Mouse (Mus musculus): ENCODE measurements around the gene Xk.
"Not testable (repeated sequence)": the region's sequence is repeated elsewhere in the genome, so short reads cannot be mapped to it uniquely, and the experiment has no call there.

The Xk gene

GRCm38 (mm10) chrX:9272460-9273361 is at the start of gene Xk:
Xk (plus strand) TSS chrX:9272756.
- peak; percentile 4 to 24 for DNase-seq (ENCODE audit: low spot score in 2 of 2)

DNA sequence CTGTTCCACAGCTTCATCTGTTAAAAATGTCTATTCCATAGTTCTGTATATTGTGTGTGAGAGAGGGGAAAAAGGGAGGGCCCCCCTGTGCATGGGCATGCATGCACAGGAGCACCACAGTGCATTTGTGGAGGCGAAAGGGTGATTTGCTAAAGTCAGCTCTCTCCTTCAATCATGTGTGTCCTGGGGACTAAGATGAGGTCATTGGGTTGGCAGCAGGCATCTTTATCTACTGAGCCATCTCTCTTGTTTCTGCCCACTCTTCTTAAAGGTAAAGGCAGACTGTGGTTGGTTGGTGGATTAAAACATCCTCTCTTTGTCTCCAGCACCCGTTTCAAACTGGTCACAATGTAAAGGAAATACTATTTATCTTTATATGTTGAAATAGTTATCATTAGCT is 45.5 kb upstream of the Xk start:
- no peak for DNase-seq (ENCODE audit: low spot score in 2 of 2)

DNA sequence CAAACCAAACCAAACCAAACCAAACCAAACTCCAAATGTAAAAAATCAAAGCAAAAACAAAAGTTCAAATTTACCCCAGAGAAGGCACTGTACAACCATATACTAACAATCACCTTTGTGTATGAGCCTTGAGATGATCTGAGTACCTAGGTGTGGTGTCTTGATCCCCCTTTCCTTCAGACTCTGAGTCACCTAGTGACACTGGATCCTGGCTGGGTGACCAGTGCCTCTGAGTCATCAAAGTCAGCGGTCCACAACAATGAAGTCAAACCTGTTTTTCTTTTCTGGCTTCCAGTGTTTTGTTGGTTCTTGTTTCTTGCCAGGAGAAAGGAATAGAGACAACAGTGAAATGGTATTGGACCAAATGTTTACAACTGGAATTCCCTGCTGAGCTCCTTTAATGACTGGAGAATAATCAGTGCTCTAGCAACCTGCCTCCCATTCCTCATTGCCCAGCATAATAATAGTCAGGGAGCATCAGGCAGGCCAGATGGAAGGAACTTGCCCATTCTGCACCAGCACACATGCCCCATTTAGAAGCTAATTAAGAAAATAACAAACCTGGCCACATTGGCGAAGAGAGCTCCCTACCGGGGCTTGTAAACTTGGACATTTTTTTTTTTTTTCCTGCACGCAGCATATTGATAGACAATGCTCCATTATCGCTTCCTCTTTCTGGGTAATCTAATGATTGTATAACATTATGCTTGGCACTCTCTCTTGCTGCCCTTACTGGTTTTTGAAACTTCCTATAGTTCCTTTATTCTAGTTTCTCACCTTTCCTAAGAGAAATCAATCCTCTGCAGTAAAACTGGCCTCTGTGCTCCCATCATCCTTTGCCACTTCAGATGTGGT is 31.6 kb upstream of the Xk start:
- DNase-seq (ENCODE audit: low spot score in 2 of 2), result no peak

GRCm38 (mm10) chrX:9243381-9243864 is 29.1 kb upstream of the Xk start:
- DNase-seq (ENCODE audit: low spot score in 2 of 2), result peak in 1 of 2 experiments; percentile 8

GRCm38 (mm10) chrX:9244603-9245336 is 27.8 kb upstream of the Xk start:
- no peak for DNase-seq (ENCODE audit: low spot score in 2 of 2)

GRCm38 (mm10) chrX:9248911-9249310 is 23.6 kb upstream of the Xk start:
- no peak for DNase-seq (ENCODE audit: low spot score in 2 of 2)

DNA sequence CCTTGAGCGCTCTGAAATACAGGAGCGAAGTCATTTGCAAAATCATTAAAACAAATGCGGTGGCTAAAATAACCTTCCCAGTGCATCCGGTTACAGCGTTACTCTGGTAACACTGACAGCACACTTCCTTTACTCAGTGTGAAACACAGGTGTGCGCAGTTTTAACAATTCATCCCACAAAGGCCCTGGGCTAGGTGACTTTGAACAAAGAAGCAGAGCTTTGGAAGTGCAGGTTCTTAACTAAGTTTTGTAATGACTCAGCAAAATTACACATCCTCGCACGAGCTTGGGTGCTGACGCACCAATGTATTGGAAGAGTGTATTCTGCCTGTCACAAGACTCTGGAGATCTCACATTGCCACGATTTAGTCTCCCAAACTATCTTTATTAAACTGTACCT is 18.6 kb upstream of the Xk start:
- DNase-seq (ENCODE audit: low spot score in 2 of 2), result no peak

- DNase-seq (ENCODE audit: low spot score in 2 of 2), result no peak
Measured at GRCm38 (mm10) chrX:9254901-9255300, 17.7 kb upstream of the Xk start.

DNA sequence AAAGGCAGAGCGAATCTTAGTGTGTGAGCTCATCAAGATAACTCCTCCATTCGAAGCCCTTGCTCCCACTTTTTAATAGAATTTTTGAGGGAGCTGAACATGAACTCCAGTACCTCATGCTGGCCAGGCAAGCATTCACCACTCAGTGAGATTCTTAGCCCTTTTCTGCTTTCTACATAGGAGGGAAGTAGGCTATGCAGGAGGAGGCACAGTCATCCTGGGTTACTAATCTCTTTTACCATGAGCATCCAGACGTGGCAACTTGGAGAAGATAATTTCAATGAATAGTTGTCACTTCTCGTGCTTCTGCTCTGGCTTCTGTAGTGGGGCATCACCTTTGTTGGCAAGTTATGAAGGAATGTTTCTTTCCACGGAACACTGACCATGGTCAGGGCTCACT is 15.8 kb upstream of the Xk start, which contains the start of gene Gm14862:
Gene Gm14862, minus strand, starts transcription at position 134 of the 400 bp plus-strand sequence.
- no peak for DNase-seq (ENCODE audit: low spot score in 2 of 2)

DNA sequence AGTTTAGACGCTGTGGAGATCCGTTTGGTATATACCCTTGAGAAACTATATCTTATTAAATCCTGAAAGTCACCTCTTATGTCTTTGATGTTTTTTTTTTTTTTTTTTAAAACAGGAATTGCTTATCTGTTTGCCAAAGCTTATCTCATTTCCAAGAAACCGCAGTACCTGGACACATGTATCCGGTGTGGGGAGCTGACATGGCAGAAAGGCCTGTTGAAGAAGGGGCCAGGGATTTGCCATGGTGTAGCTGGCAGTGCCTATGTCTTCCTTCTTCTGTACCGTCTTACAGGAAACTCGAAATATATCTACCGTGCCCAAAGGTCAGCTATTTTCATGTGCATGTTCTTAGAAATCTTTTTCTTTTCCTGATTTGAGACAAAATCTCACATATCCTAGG is 14.7 kb upstream of the Xk start:
- DNase-seq (ENCODE audit: low spot score in 2 of 2), result no peak

DNA sequence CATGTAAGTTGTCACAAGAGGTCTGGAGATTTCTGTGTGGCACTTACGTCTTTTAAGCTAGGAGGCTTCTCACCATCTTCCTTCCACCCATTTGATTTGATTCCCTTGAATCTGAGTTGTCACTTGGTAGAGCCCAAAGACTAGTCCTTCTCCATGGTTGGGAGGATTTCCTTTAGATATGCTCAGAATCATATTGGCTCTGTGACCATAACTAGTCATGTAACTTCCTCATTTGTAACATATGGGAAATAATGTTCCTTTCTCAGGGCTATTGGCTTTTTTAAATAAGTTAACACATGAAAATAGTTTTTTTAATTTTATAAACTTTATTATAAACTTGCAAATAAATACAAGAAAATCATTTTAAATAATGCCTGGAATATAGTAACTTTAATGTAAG is 13.3 kb upstream of the Xk start:
- DNase-seq (ENCODE audit: low spot score in 2 of 2), result no peak

GRCm38 (mm10) chrX:9271112-9271511 is 1.4 kb upstream of the Xk start:
- DNase-seq (ENCODE audit: low spot score in 2 of 2), result no peak

- DNase-seq (ENCODE audit: low spot score in 2 of 2), result no peak
Measured at GRCm38 (mm10) chrX:9271947-9272459, 553 bp upstream of the Xk start.

DNA sequence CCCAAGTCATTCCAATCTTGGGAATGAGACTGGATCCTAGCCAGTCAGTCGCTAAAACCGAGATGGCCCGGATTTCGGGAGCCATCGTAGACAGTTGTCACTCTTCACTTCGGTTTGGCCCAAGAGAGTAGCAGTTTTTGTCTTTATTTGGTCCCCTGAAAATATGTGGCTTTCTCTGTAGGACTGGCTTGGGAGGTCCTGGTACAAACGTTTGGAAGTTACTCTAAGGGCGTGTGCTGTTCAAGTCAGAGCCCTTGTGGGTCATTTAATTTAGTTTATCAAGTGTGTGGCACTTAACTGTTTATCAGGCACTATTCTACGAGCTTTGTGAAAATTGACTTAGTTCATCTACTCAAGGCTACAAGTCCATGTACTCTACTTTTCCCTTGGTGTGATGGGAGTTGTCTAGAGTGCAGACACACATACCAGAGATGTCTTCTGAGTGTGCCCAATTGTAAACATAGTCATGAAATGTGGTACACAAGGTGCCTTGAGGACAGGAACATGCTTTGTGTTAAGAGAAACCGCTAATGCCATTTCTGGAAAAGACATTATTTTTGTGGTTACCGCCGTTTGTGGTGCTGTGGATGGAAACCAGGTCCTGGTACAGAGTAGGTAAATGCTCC is 934 bp downstream of the Xk start:
- no peak for DNase-seq (ENCODE audit: low spot score in 2 of 2)

DNA sequence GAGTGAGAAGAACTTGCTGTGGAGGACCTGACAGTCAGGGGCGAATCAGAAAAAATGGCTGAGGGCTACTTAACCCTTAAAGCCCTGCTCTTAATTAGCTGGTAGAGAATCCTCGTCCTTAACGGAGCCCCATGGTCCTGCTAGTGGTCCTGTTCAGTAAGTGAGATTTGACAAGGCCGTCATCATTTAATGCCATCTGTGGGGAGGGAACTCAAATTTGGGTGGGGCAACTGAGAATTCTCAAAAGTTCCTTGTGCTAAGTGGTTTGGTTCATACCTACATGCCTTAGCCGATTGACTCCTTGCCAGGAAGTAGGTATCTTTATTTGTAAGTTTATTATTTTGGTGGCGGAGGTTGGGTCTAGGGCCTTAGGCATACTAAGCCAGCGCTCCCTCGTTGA is 1.8 kb downstream of the Xk start:
- DNase-seq (ENCODE audit: low spot score in 2 of 2), result no peak

DNA sequence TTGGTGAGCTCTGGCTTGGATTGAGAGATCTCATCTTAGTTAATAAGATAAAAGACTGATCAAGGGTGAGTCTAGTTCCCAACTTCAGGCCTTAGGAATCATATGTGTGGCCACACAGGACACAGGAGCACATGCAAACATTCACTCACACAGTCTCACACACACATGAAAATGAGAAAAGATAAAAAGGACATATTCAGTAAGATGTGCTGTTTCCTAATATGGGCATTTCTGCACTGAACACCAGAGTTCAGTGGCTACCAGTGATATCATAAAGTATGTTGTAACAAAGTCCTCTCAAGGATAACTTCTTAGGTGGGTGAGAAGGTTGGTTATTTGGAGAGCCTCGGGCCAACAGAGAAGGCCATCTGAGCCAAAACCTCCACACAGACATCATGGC is 10.9 kb downstream of the Xk start, which contains the start of gene H2al1m:
Gene H2al1m, plus strand, starts transcription at position 301 of the 400 bp plus-strand sequence.
- not testable (repeated sequence) for DNase-seq (ENCODE audit: low spot score in 2 of 2)

GRCm38 (mm10) chrX:9293140-9293829 is 20.7 kb downstream of the Xk start:
- DNase-seq (ENCODE audit: low spot score in 2 of 2), result not testable (repeated sequence)

GRCm38 (mm10) chrX:9298413-9298864 is 25.9 kb downstream of the Xk start:
- no peak for DNase-seq (ENCODE audit: low spot score in 2 of 2)

- no peak for DNase-seq (ENCODE audit: low spot score in 2 of 2)
Measured at GRCm38 (mm10) chrX:9302791-9303190, 30.2 kb downstream of the Xk start.

- no peak for DNase-seq (ENCODE audit: low spot score in 2 of 2)
Measured at GRCm38 (mm10) chrX:9303455-9303854, 30.9 kb downstream of the Xk start.
